Mouse (Mus musculus): ENCODE results near the gene Tac1. TPM values are rescaled to one million over a fixed set of nuclear protein-coding genes. Genes with fewer than 3 reads are reported as not detected.

Gene Tac1
- polyA plus RNA-seq (2014; fragmentation: Illumina TruSeq; extraction: RNeasy Lipid Tissue Mini Kit (QIAGEN cat#74804); ENCODE audit: low read depth, low replicate concordance) = 10.9 TPM

GRCm38 (mm10) chr6:7554829-7555391 is at the start of gene Tac1:
TSS of gene Tac1 (plus strand) at chr6:7554879.

Other genes with a start within 250 kb of the Tac1 start
- gene Asns, start 138.4 kb downstream of the Tac1 start, polyA plus RNA-seq (2014; fragmentation: Illumina TruSeq; extraction: RNeasy Lipid Tissue Mini Kit (QIAGEN cat#74804); ENCODE audit: low read depth, low replicate concordance) = 160 TPM

All from testis, adult 10 weeks (tissue).